Mouse (Mus musculus): ENCODE measurements at regions not wholly inside any gene's neighbourhood (a gene's known extent, or its start where the extent isn't known, plus 50 kb on each side); places are given as distances from the start of the nearest gene placed in this dataset.

- TF ChIP-seq CTCF (IDR thresholded peaks at IDR 0.05; ENCODE audit: borderline replicate concordance, insufficient read depth, low read depth, low read length) (no peak), POLR2A (IDR thresholded peaks at IDR 0.05; ENCODE audit: borderline replicate concordance, insufficient read depth, low read length) (no peak)
Observed at GRCm38 (mm10) chr1:78016541-78017267, 180.2 kb downstream of the Pax3 start.
